In the genomic region with DNA sequence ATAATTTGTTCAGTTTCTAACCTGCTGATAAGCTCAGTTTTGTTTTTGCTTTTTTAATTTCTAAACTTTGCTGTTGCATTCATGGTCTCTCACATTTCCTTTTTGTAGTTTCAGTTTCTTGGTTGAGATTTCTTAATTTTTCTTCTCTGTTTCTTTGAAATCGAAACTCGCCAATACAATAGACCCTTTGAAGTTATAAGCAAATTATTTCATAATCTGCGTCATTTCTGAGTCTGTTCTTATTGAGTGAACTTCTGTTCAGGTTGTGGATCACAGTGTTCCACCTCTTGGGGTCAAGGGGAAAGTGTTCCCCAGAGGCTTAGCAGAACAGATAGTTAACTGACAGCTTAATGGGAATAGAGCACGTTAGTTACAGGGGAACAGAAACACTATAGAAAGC, we compare ENCODE assay signal across 14 mouse cellular contexts.
"Had no signal": no experiment of that assay in that cellular context is flagged by ENCODE, and none has a peak within 500 bp of the region (broad histone marks: within the 10 kb centered on the region; RNA-seq: fewer than 3 reads in every experiment).

No protein-coding gene starts in this region.

- H3K4me1 ChIP-seq: liver, embryonic 13.5 days; midbrain, embryonic 10.5 days; neural tube, embryonic 12.5 days had no signal

- H3K9ac ChIP-seq: limb, embryonic 13.5 days; liver, embryonic 13.5 days; neural tube, embryonic 12.5 days had no signal

- H3K4me2 ChIP-seq: limb, embryonic 13.5 days; liver, embryonic 13.5 days; neural tube, embryonic 12.5 days had no signal

- DNase-seq: kidney, adult 18-20 months; kidney, postnatal 10 days; kidney, postnatal 4 days; left cerebral cortex, postnatal 4 days; liver, embryonic 13.5 days; lung, adult 18-20 months; midbrain, embryonic 14.5 days; spleen, adult 18-20 months; thymus, postnatal 4 days had no signal

- H3K27ac ChIP-seq: layer of hippocampus, adult 2 months; limb, embryonic 13.5 days; liver, embryonic 13.5 days; midbrain, embryonic 10.5 days; neural tube, embryonic 12.5 days had no signal

- H3K9me3 ChIP-seq: limb, embryonic 13.5 days; liver, embryonic 13.5 days; midbrain, embryonic 10.5 days; neural tube, embryonic 12.5 days had no signal

- H3K4me3 ChIP-seq: layer of hippocampus, adult 2 months; limb, embryonic 13.5 days; liver, embryonic 13.5 days; midbrain, embryonic 10.5 days; myocyte; neural tube, embryonic 12.5 days had no signal

- H3K36me3 ChIP-seq: limb, embryonic 13.5 days; liver, embryonic 13.5 days; midbrain, embryonic 10.5 days; neural tube, embryonic 12.5 days had no signal

- H3K27me3 ChIP-seq: limb, embryonic 13.5 days; liver, embryonic 13.5 days; neural tube, embryonic 12.5 days had no signal
